Mouse (Mus musculus): ENCODE results near the gene Slc4a4.
A peak's percentile ranks its signal among the peaks of the same experiment; 100 is the strongest.
"Not testable (repeated sequence)": the region's sequence is repeated elsewhere in the genome, so short reads cannot be mapped to it uniquely, and the experiment has no call there.

Gene Slc4a4

DNA sequence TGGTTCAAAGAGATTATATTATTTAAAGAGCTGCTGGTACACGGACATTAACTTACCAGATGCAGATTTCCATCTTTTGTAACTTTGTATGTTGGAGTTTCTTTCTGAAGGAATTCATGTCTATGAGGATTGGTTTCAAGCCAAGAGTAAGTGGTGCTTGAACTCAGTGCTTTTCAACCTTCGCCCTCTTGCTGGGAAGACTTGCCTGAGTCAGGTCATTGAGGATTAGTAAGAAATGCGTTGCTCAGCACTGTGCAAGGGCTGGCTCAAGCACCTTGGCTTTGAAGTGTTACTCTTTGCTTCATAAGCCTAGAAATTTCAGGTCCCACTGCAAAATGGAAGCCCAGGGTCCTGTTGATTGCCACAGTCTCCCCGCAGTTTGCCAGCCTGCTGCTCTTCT lies 196.9 kb downstream of the Slc4a4 start:
- DNase-seq (ENCODE audit: low spot score in 2 of 2) = no peak

GRCm38 (mm10) chr5:89087916-89088315 lies 201.3 kb downstream of the Slc4a4 start:
- DNase-seq (ENCODE audit: low spot score in 2 of 2) = no peak

DNA sequence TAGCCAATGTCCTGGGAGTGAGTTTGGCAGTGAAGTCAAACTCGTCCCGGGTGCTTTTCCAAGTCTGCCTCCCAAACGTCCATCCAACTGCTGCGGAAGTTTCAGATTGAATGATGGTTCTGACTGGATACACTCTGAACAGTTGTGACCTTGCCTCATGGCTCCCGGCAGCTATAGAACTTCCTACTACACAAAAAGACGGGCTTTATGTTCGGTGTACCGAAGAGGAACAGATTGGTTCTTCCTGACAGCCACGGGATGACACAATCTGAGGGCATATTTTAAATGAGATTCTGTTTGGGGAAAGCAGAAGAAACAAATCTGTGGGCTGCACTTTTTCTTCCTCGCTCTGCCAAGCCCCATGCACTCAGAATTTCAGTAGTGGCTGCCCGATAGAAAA lies 201.8 kb downstream of the Slc4a4 start:
- DNase-seq (ENCODE audit: low spot score in 2 of 2) = no peak

- peak in 1 of 2 experiments; percentile 8 for DNase-seq (ENCODE audit: low spot score in 2 of 2)
Measured at GRCm38 (mm10) chr5:89090131-89090530, 203.5 kb downstream of the Slc4a4 start.

GRCm38 (mm10) chr5:89096371-89096770 lies 209.8 kb downstream of the Slc4a4 start:
- no peak for DNase-seq (ENCODE audit: low spot score in 2 of 2)

- DNase-seq (ENCODE audit: low spot score in 2 of 2) = no peak
Measured at GRCm38 (mm10) chr5:89097291-89097690, 210.7 kb downstream of the Slc4a4 start.

- DNase-seq (ENCODE audit: low spot score in 2 of 2) = no peak
Measured at GRCm38 (mm10) chr5:89098121-89098520, 211.5 kb downstream of the Slc4a4 start.

- DNase-seq (ENCODE audit: low spot score in 2 of 2) = no peak
Measured at GRCm38 (mm10) chr5:89099886-89100285, 213.3 kb downstream of the Slc4a4 start.

- no peak for DNase-seq (ENCODE audit: low spot score in 2 of 2)
Measured at GRCm38 (mm10) chr5:89102560-89102959, 215.9 kb downstream of the Slc4a4 start.

DNA sequence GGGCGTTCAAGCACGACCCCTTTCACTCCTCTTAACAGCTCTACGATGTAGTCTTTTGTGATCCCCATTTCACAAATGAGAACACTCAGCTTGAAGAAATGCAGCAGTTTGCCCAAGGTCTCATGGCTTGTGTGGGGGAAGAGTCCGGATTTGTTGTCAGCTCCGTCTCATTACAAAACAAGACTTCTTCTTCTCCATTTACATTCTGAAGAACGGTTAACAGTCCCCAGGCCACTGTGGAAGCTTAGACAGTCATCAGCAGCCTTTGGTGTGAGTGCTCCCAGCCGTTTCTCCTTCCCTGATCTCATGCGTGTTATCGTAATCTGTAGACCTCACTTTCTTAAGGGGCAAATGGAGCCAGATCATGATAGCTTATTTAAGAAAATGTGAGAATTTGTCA lies 218.7 kb downstream of the Slc4a4 start:
- no peak for DNase-seq (ENCODE audit: low spot score in 2 of 2)

- no peak for DNase-seq (ENCODE audit: low spot score in 2 of 2)
Measured at GRCm38 (mm10) chr5:89106217-89106616, 219.6 kb downstream of the Slc4a4 start.

DNA sequence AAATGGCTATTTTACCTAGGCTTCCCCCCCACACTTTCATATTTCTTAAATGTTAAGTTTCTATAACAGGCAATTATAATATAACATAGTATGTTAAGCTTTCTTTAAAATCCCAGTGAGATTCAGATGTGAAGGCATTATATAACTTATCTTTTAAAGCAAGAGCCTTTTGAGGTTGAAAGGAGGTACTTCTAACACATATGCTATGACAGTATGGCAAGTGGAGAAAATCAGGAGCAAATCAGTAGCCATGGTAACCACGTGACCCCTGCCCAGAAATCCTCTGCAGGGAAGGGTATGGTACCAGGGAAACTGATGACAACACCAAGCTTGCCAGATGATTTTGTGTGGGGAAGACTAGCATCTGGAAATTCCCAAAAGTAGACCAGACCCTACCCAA lies 222.2 kb downstream of the Slc4a4 start:
- no peak for DNase-seq (ENCODE audit: low spot score in 2 of 2)

- no peak for DNase-seq (ENCODE audit: low spot score in 2 of 2)
Measured at GRCm38 (mm10) chr5:89109832-89110231, 223.2 kb downstream of the Slc4a4 start.

GRCm38 (mm10) chr5:89111987-89112386 lies 225.4 kb downstream of the Slc4a4 start:
- not testable (repeated sequence) for DNase-seq (ENCODE audit: low spot score in 2 of 2)

- DNase-seq (ENCODE audit: low spot score in 2 of 2) = no peak
Measured at GRCm38 (mm10) chr5:89120881-89121280, 234.3 kb downstream of the Slc4a4 start.

- DNase-seq (ENCODE audit: low spot score in 2 of 2) = no peak
Measured at GRCm38 (mm10) chr5:89123270-89123903, 236.8 kb downstream of the Slc4a4 start.

DNA sequence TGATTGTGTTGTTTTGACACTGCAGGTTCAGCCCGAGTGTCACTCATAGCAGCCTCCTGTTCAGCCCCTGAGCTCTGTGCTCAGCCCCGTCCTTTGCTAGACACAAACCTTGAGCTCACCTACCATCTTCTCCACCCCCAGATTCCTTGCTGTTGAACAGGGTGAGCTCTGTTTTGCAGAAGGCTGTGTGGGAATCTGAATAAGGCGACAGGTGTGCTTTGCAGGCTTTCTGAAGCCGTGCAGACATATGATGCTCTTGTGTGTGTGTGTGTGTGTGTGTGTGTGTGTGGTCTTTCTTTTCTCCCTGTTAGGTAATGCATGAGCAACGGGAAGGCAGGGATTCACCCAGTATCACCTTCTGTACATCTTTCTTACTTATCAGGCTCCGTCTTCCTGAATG lies 241.6 kb downstream of the Slc4a4 start:
- no peak for DNase-seq (ENCODE audit: low spot score in 2 of 2)

GRCm38 (mm10) chr5:89135776-89136175 lies 249.2 kb downstream of the Slc4a4 start:
- DNase-seq (ENCODE audit: low spot score in 2 of 2) = no peak

GRCm38 (mm10) chr5:89140070-89140469 lies 253.5 kb downstream of the Slc4a4 start:
- DNase-seq (ENCODE audit: low spot score in 2 of 2) = no peak

- no peak for DNase-seq (ENCODE audit: low spot score in 2 of 2)
Measured at GRCm38 (mm10) chr5:89141761-89142160, 255.1 kb downstream of the Slc4a4 start.

DNA sequence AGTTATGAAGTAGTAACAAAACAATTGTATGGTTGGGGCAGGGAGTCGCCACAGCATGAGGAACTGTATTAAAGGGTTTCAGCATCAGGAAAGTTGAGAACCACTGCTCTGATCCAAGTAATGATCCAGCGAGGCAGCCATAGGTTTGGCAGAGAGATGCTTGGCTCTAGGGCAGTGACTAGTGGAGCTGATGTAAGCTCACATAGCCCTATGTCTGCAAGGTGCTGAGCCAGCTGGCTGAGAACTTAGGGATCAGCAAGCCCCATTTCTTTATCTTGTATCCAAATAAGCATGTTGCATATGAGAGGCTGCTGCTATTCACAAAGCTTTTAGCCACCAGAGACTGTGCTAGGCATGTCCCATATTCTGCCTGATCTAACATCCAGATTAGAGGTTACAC lies 259.7 kb downstream of the Slc4a4 start:
- DNase-seq (ENCODE audit: low spot score in 2 of 2) = no peak

- no peak for DNase-seq (ENCODE audit: low spot score in 2 of 2)
Measured at GRCm38 (mm10) chr5:89147282-89147790, 260.7 kb downstream of the Slc4a4 start.

DNA sequence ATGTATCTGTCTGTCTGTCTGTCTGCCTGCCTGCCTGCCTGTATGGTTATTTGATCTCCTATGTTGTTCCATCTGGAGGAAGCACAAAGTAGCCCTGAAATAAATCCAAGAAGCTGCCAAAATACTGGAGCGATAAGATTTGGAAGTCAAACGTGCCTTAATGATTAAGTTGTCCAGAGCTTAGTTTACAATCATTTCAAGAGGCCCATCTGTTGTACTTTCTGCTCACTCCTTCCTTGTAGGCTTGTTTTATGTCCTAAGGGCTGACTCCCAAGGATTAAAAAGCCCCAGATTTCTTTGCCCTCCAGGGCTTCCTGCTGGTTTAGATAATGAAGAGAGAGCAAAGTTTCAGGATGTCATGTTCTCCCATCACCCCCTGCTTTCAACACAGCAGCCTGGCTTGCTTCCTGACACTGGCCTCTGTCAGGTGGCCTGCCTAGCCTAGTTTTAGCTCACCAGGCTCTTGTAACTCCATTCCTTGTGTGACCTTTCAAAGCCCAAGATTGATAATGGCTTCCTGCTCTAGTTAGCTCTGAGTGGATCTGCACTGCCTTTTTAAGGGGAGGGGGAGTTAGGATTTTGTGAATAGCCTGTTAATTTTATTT lies 262.9 kb downstream of the Slc4a4 start:
- DNase-seq (ENCODE audit: low spot score in 2 of 2) = no peak

- no peak for DNase-seq (ENCODE audit: low spot score in 2 of 2)
Measured at GRCm38 (mm10) chr5:89151076-89151475, 264.5 kb downstream of the Slc4a4 start.
